Mouse (Mus musculus) liver, postnatal 0 days (tissue): Measurements from ENCODE around the gene Pgbd5.

ENCODE experiments used
- CTCF ChIP-seq: sonication (generic); IDR thresholded peaks from 2 replicates; pipeline ENCODE4 v1.5.1; 2016; ENCODE audit warnings: antibody characterized with exemption, low read depth
- EP300 ChIP-seq: IDR thresholded peaks from 2 replicates; pipeline ENCODE4 v1.6.1; 2016; ENCODE audit warnings: antibody characterized with exemption, low read depth, mild to moderate bottlenecking

DNA sequence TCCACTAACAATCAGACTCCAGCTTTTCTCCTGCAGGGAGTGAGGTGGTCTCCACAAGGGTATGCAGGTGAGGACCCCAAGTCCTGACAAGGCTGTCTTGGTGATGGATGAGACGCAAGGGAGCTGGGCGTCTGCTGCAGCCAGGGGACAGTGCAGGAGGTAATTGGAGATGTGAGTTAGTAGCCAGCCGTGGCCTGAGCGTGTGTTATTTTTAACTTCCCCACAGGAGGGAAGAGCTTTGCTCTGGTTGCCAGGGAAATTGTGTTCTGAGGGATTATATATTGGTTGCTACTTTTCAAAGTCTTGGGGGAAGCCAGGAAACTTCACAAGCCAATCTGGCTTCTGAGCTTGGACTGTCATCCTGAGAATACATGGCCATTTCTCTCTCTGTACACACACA lies 23.7 kb upstream of the Pgbd5 start:
- no peak for TF ChIP-seq EP300
- TF ChIP-seq CTCF, result no peak
